Mouse (Mus musculus) activated CD4-positive, CD25-positive, alpha-beta regulatory T cell, adult 9 weeks (primary cell): ENCODE measurements around the gene Cir1. TPM values are rescaled to one million over a fixed set of nuclear protein-coding genes. Genes with fewer than 3 reads are reported as not detected.

Experiments
- polyA plus RNA-seq: library from polyadenylated mRNA; unstranded; fragments of 100-300 nt; shearing (Covaris generic); gene quantifications from one replicate; pipeline ENCODE4 v1.2.1, GENCODE M21; 2017

Gene Cir1
- 33.4 TPM for polyA plus RNA-seq

DNA sequence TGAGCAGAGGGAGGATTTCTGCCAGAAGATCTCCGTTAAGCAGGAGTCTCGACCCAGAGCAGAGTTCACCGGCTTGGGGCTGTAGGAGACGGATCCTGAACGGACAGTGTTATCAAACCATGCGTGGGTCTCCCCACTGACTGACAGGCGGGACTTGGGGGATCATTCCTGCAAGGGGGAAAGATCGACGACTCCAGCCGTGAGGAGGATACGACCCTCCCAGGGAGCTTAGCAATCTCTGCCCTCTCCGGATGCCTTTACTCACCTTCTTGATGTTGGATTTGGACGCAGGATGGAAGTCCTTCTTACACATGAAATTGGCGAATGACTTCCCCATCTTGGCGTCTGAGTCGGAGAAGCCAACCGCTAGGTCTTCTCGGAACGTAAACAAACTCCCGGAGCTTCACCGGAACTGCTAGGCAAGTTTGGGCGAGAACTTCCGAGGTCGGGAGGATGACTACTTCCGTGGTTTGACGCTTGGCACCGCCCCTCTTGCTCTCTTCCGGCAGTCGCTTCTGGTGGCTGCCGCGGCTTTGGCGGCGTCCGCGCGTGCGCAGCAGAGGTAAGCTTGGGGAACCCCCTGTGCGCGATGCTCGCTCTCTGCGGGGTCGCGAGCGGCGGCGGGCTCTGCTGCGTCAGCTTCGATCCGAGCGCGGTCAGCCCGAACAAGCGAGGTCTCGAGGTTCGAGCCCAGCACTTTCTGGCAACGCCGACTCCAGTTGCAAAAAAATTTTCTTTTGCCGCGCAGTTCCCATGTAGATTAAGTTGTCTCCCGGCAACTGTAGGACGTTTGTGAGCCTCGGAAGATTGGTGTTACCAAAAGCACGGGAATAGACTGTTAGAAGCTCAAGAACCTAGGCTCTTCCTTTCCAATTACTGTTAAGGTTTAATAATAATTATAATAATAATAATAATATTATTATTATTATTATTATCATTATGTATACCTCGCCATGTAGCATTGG is at the start of gene Cir1, which contains the start of gene Scrn3:
TSS of gene Cir1 (minus strand) at position 550 of the 965 bp plus-strand sequence.
TSS of gene Scrn3 (plus strand) at position 450 of the 965 bp plus-strand sequence.

DNA sequence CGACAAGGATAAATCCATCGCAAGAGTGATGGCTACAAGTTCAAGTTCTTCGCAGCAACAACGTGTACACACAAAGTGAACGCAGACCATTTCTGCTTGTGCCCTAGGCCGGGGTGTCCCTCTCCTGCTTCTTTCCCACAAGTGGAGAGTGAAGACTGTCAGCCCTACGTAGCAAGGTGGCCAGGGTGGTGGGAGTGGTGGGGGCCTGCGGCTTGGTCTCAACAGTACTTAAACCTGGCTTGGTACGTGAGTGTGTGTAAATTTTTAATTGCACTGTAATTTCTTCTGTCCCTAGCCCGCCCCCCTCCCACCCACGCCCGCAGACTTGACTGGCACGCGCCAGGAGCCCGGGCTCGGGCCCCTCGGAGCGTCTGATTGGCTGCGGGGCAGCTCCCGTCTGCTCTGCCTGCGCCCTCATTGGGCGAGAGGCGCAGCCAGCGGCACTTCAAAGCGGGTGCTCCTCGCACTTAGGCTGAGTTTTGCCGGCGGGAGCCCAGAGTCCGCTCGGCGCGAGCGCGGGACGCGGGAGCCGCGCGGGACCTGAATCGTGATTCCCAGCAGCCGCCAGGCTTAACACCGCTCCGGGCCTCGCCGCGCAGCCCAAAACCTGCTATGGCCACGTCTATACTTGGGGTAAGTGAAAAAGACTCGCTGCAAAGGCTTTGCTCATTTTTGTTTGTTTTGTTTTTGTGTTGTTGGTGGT is 40.9 kb downstream of the Cir1 start, which contains the start of gene Sp9:
TSS of gene Sp9 (plus strand) at position 467 of the 703 bp plus-strand sequence.

Other genes with a start within 250 kb of the Cir1 start
- 76.3 TPM for gene Ola1, start 93.8 kb downstream of the Cir1 start, polyA plus RNA-seq
- gene Sp9, start 40.8 kb downstream of the Cir1 start, polyA plus RNA-seq, result not detected
- 13.2 TPM for gene Scrn3, start 100 bp downstream of the Cir1 start, polyA plus RNA-seq
- gene Gpr155, start 73.9 kb upstream of the Cir1 start, polyA plus RNA-seq, result 30.5 TPM
- gene Wipf1, start 217.0 kb upstream of the Cir1 start, polyA plus RNA-seq, result 153 TPM